Mouse (Mus musculus) embryonic facial prominence, embryonic 11.5 days (tissue): ENCODE measurements at regions not wholly inside any gene's neighbourhood (a gene's known extent, or its start where the extent isn't known, plus 50 kb on each side); places are given as distances from the start of the nearest gene placed in this dataset.

Source experiments
- ATAC-seq: fragments of 200-750 bp; cut with Nextera tagmentation; replicated peaks from 2 replicates; pipeline ENCODE4 v1.8.0; 2017; ENCODE audit warnings: low read depth; ENCODE audit not compliant: insufficient number of reproducible peaks, low FRiP score, low TSS enrichment
- DNase-seq: peaks from one replicate; pipeline ENCODE4 v3.0.0-alpha.2; 2015; ENCODE audit warnings: low spot score
- H3K27ac ChIP-seq: fragments of 300-500 bp; sonication (generic); replicated peaks from 2 replicates; pipeline ENCODE4 v1.5.1; 2014; ENCODE audit warnings: mild to moderate bottlenecking, low read depth, low read length, control low read depth
- H3K27me3 ChIP-seq: fragments of 300-500 bp; sonication (generic); 2 replicates; pipeline ENCODE4 v1.6.1; 2014; ENCODE audit warnings: mild to moderate bottlenecking, low read length, moderate library complexity, mixed read lengths; ENCODE audit not compliant: control insufficient read depth, insufficient read depth
- H3K36me3 ChIP-seq: fragments of 300-500 bp; sonication (generic); replicated peaks from 2 replicates; pipeline ENCODE4 v1.6.1; 2014; ENCODE audit warnings: low read depth, mild to moderate bottlenecking, low read length, moderate library complexity, mixed read lengths; ENCODE audit not compliant: control insufficient read depth, insufficient read depth
- H3K4me1 ChIP-seq: fragments of 300-500 bp; sonication (generic); 2 replicates; pipeline ENCODE4 v1.6.1; 2014; ENCODE audit warnings: low read length, mixed read lengths; ENCODE audit not compliant: control insufficient read depth, insufficient read depth
- H3K4me2 ChIP-seq: fragments of 300-500 bp; sonication (generic); 2 replicates; pipeline ENCODE4 v1.6.1; 2014; ENCODE audit warnings: low read depth, mild to moderate bottlenecking, control low read depth, low read length, moderate library complexity
- H3K4me3 ChIP-seq: fragments of 300-500 bp; sonication (generic); 2 replicates; pipeline ENCODE4 v1.5.1; 2014; ENCODE audit warnings: low read depth, low read length, control low read depth
- H3K9ac ChIP-seq: fragments of 300-500 bp; sonication (generic); replicated peaks from 2 replicates; pipeline ENCODE4 v1.6.1; 2014; ENCODE audit warnings: mild to moderate bottlenecking, control low read depth, low read length
- H3K9me3 ChIP-seq: fragments of 300-500 bp; sonication (generic); replicated peaks from 2 replicates; pipeline ENCODE4 v1.6.1; 2016; ENCODE audit warnings: mild to moderate bottlenecking, low read length, inconsistent platforms, mixed read lengths; ENCODE audit not compliant: control insufficient read depth
- WGBS: fragments of 180-500 bp; shearing (Covaris S2); extraction: QIAGEN DNeasy Blood & Tissue Kit; methylation state at CpG from one replicate; pipeline ENCODE4 v1.1.7; 2014; 5-methylcytosine and 5-hydroxymethylcytosine counted together

- H3K9me3 ChIP-seq: no peaks in the 10 kb centered on the region
- no peak overlapping the region for H3K27ac ChIP-seq
- DNase-seq (no peak), ATAC-seq (no peak)
- no peaks in the 10 kb centered on the region for H3K36me3 ChIP-seq
- H3K9ac ChIP-seq: no peak overlapping the region
- H3K4me2 ChIP-seq: no peak overlapping the region
- H3K4me1 ChIP-seq: no peaks in the 10 kb centered on the region
- no peaks in the 10 kb centered on the region for H3K27me3 ChIP-seq
- 82% methylated on average over 14 of the region's 14 CpGs for WGBS
- no peak overlapping the region for H3K4me3 ChIP-seq
These were observed 207.4 kb upstream of the Tox3 start for GRCm38 (mm10) chr8:90555415-90556078.

- Histone ChIP-seq H3K9ac (no peak overlapping the region), H3K9me3 (no peaks in the 10 kb centered on the region), H3K4me3 (no peak overlapping the region), H3K27me3 (no peaks in the 10 kb centered on the region), H3K4me2 (no peak overlapping the region), H3K27ac (no peak overlapping the region), H3K4me1 (no peaks in the 10 kb centered on the region), H3K36me3 (no peaks in the 10 kb centered on the region)
- WGBS: 46% methylated on average over 3 of the region's 3 CpGs
- DNase-seq: peak; percentile 68
- no peak for ATAC-seq
These were observed 199.1 kb upstream of the Tox3 start for GRCm38 (mm10) chr8:90547276-90547675.

- Histone ChIP-seq H3K4me2 (no peak overlapping the region), H3K27me3 (no peaks in the 10 kb centered on the region), H3K4me3 (no peak overlapping the region), H3K36me3 (no peaks in the 10 kb centered on the region), H3K9me3 (no peaks in the 10 kb centered on the region), H3K9ac (no peak overlapping the region), H3K4me1 (no peaks in the 10 kb centered on the region), H3K27ac (no peak overlapping the region)
- DNase-seq (no peak), ATAC-seq (no peak)
- WGBS: 53% methylated on average over 8 of the region's 8 CpGs
These were observed 194.5 kb upstream of the Tox3 start for GRCm38 (mm10) chr8:90542619-90543018.

- Histone ChIP-seq H3K9ac (no peak overlapping the region), H3K4me1 (no peaks in the 10 kb centered on the region), H3K9me3 (no peaks in the 10 kb centered on the region), H3K27ac (no peak overlapping the region), H3K36me3 (no peaks in the 10 kb centered on the region), H3K4me3 (no peak overlapping the region), H3K4me2 (no peak overlapping the region), H3K27me3 (no peaks in the 10 kb centered on the region)
- WGBS: 87% methylated on average over 4 of the region's 4 CpGs
- DNase-seq: no peak
- ATAC-seq: no peak
These were observed 188.1 kb upstream of the Tox3 start for GRCm38 (mm10) chr8:90536196-90536640.

- ATAC-seq (no peak), DNase-seq (no peak)
- Histone ChIP-seq H3K36me3 (no peaks in the 10 kb centered on the region), H3K27ac (no peak overlapping the region), H3K4me2 (no peak overlapping the region), H3K27me3 (no peaks in the 10 kb centered on the region), H3K9me3 (no peaks in the 10 kb centered on the region), H3K9ac (no peak overlapping the region), H3K4me3 (no peak overlapping the region), H3K4me1 (no peaks in the 10 kb centered on the region)
- WGBS: 58% methylated on average over 8 of the region's 8 CpGs
These were observed 187.5 kb upstream of the Tox3 start for GRCm38 (mm10) chr8:90535515-90536156.

- WGBS: 94% methylated on average over 8 of the region's 8 CpGs
- ATAC-seq: no peak
These were observed 173.2 kb upstream of the Tox3 start for GRCm38 (mm10) chr8:90521393-90521792.

GRCm38 (mm10) chr8:90520186-90520585 is 172.0 kb upstream of the Tox3 start:
- no peak overlapping the region for H3K27ac ChIP-seq
- DNase-seq (peak; percentile 59), ATAC-seq (0 out of 2 replicates have a peak, but pooled peaks have one; percentile 48)

More at GRCm38 (mm10) chr8:90521393-90521792, 173.2 kb upstream of the Tox3 start:
- no peaks in the 10 kb centered on the region for H3K9me3 ChIP-seq
- no peak overlapping the region for H3K4me3 ChIP-seq
- DNase-seq: no peak
- no peaks in the 10 kb centered on the region for H3K36me3 ChIP-seq
- H3K4me1 ChIP-seq: no peaks in the 10 kb centered on the region
- H3K27ac ChIP-seq: no peak overlapping the region
- no peak overlapping the region for H3K4me2 ChIP-seq
- H3K27me3 ChIP-seq: no peaks in the 10 kb centered on the region
- H3K9ac ChIP-seq: no peak overlapping the region

GRCm38 (mm10) chr8:90519567-90519966 is 171.4 kb upstream of the Tox3 start:
- Histone ChIP-seq H3K4me2 (no peak overlapping the region), H3K4me3 (no peak overlapping the region), H3K27me3 (no peaks in the 10 kb centered on the region), H3K9ac (no peak overlapping the region), H3K36me3 (no peaks in the 10 kb centered on the region), H3K4me1 (no peaks in the 10 kb centered on the region), H3K9me3 (no peaks in the 10 kb centered on the region), H3K27ac (no peak overlapping the region)
- ATAC-seq (no peak), DNase-seq (peak; percentile 28)
- 68% methylated on average over 6 of the region's 6 CpGs for WGBS

More at GRCm38 (mm10) chr8:90520186-90520585, 172.0 kb upstream of the Tox3 start:
- H3K27me3 ChIP-seq: no peaks in the 10 kb centered on the region
- no peak overlapping the region for H3K9ac ChIP-seq
- no peaks in the 10 kb centered on the region for H3K36me3 ChIP-seq
- no peaks in the 10 kb centered on the region for H3K4me1 ChIP-seq
- H3K4me3 ChIP-seq: no peak overlapping the region
- H3K9me3 ChIP-seq: no peaks in the 10 kb centered on the region
- 25% methylated on average over 4 of the region's 4 CpGs for WGBS
- H3K4me2 ChIP-seq: no peak overlapping the region
